Mouse (Mus musculus) neural tube, embryonic 13.5 days (tissue): ENCODE measurements around the gene Calcr. TPM values are rescaled to one million over a fixed set of nuclear protein-coding genes. Genes with fewer than 3 reads are reported as not detected.
"Not testable (repeated sequence)": the region's sequence is repeated elsewhere in the genome, so short reads cannot be mapped to it uniquely, and the experiment has no call there.

ENCODE experiments used
- ATAC-seq: fragments of 200-750 bp; cut with Nextera tagmentation; 2 replicates; pipeline ENCODE4 v1.8.0; 2017; ENCODE audit warnings: low read depth, mild to moderate bottlenecking, moderate TSS enrichment, moderate library complexity
- H3K27ac ChIP-seq: fragments of 300-500 bp; sonication (generic); replicated peaks from 2 replicates; pipeline ENCODE4 v1.5.1; 2015; ENCODE audit warnings: moderate library complexity, mild to moderate bottlenecking, inconsistent platforms
- H3K27me3 ChIP-seq: fragments of 300-500 bp; sonication (generic); 2 replicates; pipeline ENCODE4 v1.6.1; 2015; ENCODE audit warnings: mild to moderate bottlenecking, inconsistent platforms
- H3K36me3 ChIP-seq: fragments of 300-500 bp; sonication (generic); 2 replicates; pipeline ENCODE4 v1.6.1; 2015; ENCODE audit warnings: mild to moderate bottlenecking, inconsistent platforms
- H3K4me1 ChIP-seq: fragments of 300-500 bp; sonication (generic); replicated peaks from 2 replicates; pipeline ENCODE4 v1.6.1; 2015; ENCODE audit warnings: inconsistent platforms
- H3K4me2 ChIP-seq: fragments of 300-500 bp; sonication (generic); 2 replicates; pipeline ENCODE4 v1.6.1; 2015; ENCODE audit warnings: inconsistent platforms, mild to moderate bottlenecking, moderate library complexity
- H3K4me3 ChIP-seq: fragments of 300-500 bp; sonication (generic); 2 replicates; pipeline ENCODE4 v1.5.1; 2015; ENCODE audit warnings: mild to moderate bottlenecking, inconsistent platforms
- H3K9ac ChIP-seq: fragments of 300-500 bp; sonication (generic); 2 replicates; pipeline ENCODE4 v1.6.1; 2015; ENCODE audit warnings: moderate library complexity, mild to moderate bottlenecking, inconsistent platforms
- H3K9me3 ChIP-seq: fragments of 300-500 bp; sonication (generic); 2 replicates; pipeline ENCODE4 v1.6.1; 2016; ENCODE audit warnings: inconsistent platforms
- WGBS: fragments of 180-500 bp; shearing (Covaris S2); methylation state at CpG from one replicate; pipeline ENCODE4 v1.1.7; 2015; 5-methylcytosine and 5-hydroxymethylcytosine counted together
- polyA plus RNA-seq: library from polyadenylated mRNA; unstranded; fragments of >200 nt; fragmentation: Nextera tagmentation; extraction: Ambion mirVana; gene quantifications from 2 replicates; pipeline ENCODE4 v1.2.1, GENCODE M21; 2015

The Calcr gene
- 0.77 and 1.0 TPM in 2 replicates for polyA plus RNA-seq

GRCm38 (mm10) chr6:3764230-3764764, at the start of gene Calcr:
TSS of gene Calcr (minus strand) at chr6:3764714.
- peaks cover 60% of the 10 kb centered on the region for H3K27me3 ChIP-seq
- no peak within 1 kb of the TSS for H3K27ac ChIP-seq
- ATAC-seq = no peak
- peak within 1 kb of the TSS; percentile 93 for H3K4me2 ChIP-seq
- WGBS = 4% methylated on average over 12 of the region's 12 CpGs
- no peaks in the 10 kb centered on the region for H3K36me3 ChIP-seq
- H3K9ac ChIP-seq = peak within 1 kb of the TSS; percentile 49; the same call in 1 of the 2 replicates
- peaks cover 12% of the 10 kb centered on the region for H3K4me1 ChIP-seq
- H3K4me3 ChIP-seq = peak within 1 kb of the TSS; percentile 48
- H3K9me3 ChIP-seq = no peaks in the 10 kb centered on the region

GRCm38 (mm10) chr6:3767485-3767884, 3.0 kb upstream of the Calcr start:
- H3K9ac ChIP-seq = no peak overlapping the region
- peaks cover 12% of the 10 kb centered on the region for H3K4me1 ChIP-seq
- no peak for ATAC-seq
- H3K4me2 ChIP-seq = no peak overlapping the region
- no peaks in the 10 kb centered on the region for H3K36me3 ChIP-seq
- no peak overlapping the region for H3K4me3 ChIP-seq
- H3K27ac ChIP-seq = no peak overlapping the region
- 80% methylated on average over 2 of the region's 2 CpGs for WGBS
- H3K9me3 ChIP-seq = no peaks in the 10 kb centered on the region
- H3K27me3 ChIP-seq = peaks cover 48% of the 10 kb centered on the region

- Histone ChIP-seq H3K4me3 (peak overlapping the region; percentile 48), H3K4me1 (peaks cover 12% of the 10 kb centered on the region), H3K27ac (no peak overlapping the region), H3K27me3 (peaks cover 60% of the 10 kb centered on the region), H3K9ac (peak overlapping the region; percentile 49; the same call in 1 of the 2 replicates), H3K9me3 (no peaks in the 10 kb centered on the region), H3K4me2 (peak overlapping the region; percentile 93), H3K36me3 (no peaks in the 10 kb centered on the region)
- ATAC-seq = 0 out of 2 replicates have a peak, but pooled peaks have one; percentile 23
- 0% methylated on average over 39 of the region's 39 CpGs for WGBS
These were observed 1.1 kb downstream of the Calcr start for GRCm38 (mm10) chr6:3763171-3763967.

GRCm38 (mm10) chr6:3751576-3751975, 12.9 kb downstream of the Calcr start:
- Histone ChIP-seq H3K4me3 (no peak overlapping the region), H3K9ac (no peak overlapping the region), H3K27ac (no peak overlapping the region), H3K36me3 (no peaks in the 10 kb centered on the region), H3K9me3 (no peaks in the 10 kb centered on the region), H3K4me2 (no peak overlapping the region), H3K4me1 (no peaks in the 10 kb centered on the region), H3K27me3 (no peaks in the 10 kb centered on the region)
- no peak for ATAC-seq
- 87% methylated on average over 3 of the region's 3 CpGs for WGBS

GRCm38 (mm10) chr6:3749624-3750023, 14.9 kb downstream of the Calcr start:
- no peak for ATAC-seq
- 89% methylated on average over 5 of the region's 5 CpGs for WGBS
- Histone ChIP-seq H3K9me3 (no peaks in the 10 kb centered on the region), H3K4me2 (no peak overlapping the region), H3K4me1 (no peaks in the 10 kb centered on the region), H3K4me3 (no peak overlapping the region), H3K36me3 (no peaks in the 10 kb centered on the region), H3K9ac (no peak overlapping the region), H3K27ac (no peak overlapping the region), H3K27me3 (no peaks in the 10 kb centered on the region)

- no peaks in the 10 kb centered on the region for H3K36me3 ChIP-seq
- 43% methylated on average over 2 of the region's 2 CpGs for WGBS
- H3K4me3 ChIP-seq = no peak overlapping the region
- no peaks in the 10 kb centered on the region for H3K9me3 ChIP-seq
- H3K4me2 ChIP-seq = no peak overlapping the region
- H3K4me1 ChIP-seq = no peaks in the 10 kb centered on the region
- H3K27ac ChIP-seq = no peak overlapping the region
- H3K9ac ChIP-seq = no peak overlapping the region
- no peaks in the 10 kb centered on the region for H3K27me3 ChIP-seq
- no peak for ATAC-seq
These were observed 19.0 kb downstream of the Calcr start for GRCm38 (mm10) chr6:3745546-3745945.

- Histone ChIP-seq H3K4me1 (no peaks in the 10 kb centered on the region), H3K4me3 (no peak overlapping the region), H3K9ac (no peak overlapping the region), H3K27me3 (no peaks in the 10 kb centered on the region), H3K9me3 (no peaks in the 10 kb centered on the region), H3K4me2 (no peak overlapping the region), H3K36me3 (no peaks in the 10 kb centered on the region), H3K27ac (no peak overlapping the region)
- WGBS = 84% methylated on average over 7 of the region's 7 CpGs
- no peak for ATAC-seq
These were observed 22.4 kb downstream of the Calcr start for GRCm38 (mm10) chr6:3741996-3742713.

GRCm38 (mm10) chr6:3741296-3741695, 23.2 kb downstream of the Calcr start:
- 55% methylated on average over 11 of the region's 11 CpGs for WGBS

GRCm38 (mm10) chr6:3730246-3730867, 34.2 kb downstream of the Calcr start:
- no peak overlapping the region for H3K4me3 ChIP-seq
- no peaks in the 10 kb centered on the region for H3K36me3 ChIP-seq
- H3K27ac ChIP-seq = no peak overlapping the region
- no peaks in the 10 kb centered on the region for H3K4me1 ChIP-seq
- no peaks in the 10 kb centered on the region for H3K27me3 ChIP-seq
- ATAC-seq = peak; percentile 86
- no peaks in the 10 kb centered on the region for H3K9me3 ChIP-seq
- WGBS = 63% methylated on average over 4 of the region's 4 CpGs
- H3K4me2 ChIP-seq = no peak overlapping the region
- no peak overlapping the region for H3K9ac ChIP-seq

More at GRCm38 (mm10) chr6:3741296-3741695, 23.2 kb downstream of the Calcr start:
- ATAC-seq = no peak
- H3K4me3 ChIP-seq = no peak overlapping the region
- H3K9ac ChIP-seq = no peak overlapping the region
- H3K4me1 ChIP-seq = no peaks in the 10 kb centered on the region
- no peaks in the 10 kb centered on the region for H3K9me3 ChIP-seq
- H3K27me3 ChIP-seq = no peaks in the 10 kb centered on the region
- no peak overlapping the region for H3K4me2 ChIP-seq
- H3K36me3 ChIP-seq = no peaks in the 10 kb centered on the region
- no peak overlapping the region for H3K27ac ChIP-seq

- no peak overlapping the region for H3K9ac ChIP-seq
- no peak overlapping the region for H3K4me2 ChIP-seq
- H3K27ac ChIP-seq = no peak overlapping the region
- no peaks in the 10 kb centered on the region for H3K9me3 ChIP-seq
- ATAC-seq = no peak
- H3K36me3 ChIP-seq = no peaks in the 10 kb centered on the region
- no peaks in the 10 kb centered on the region for H3K4me1 ChIP-seq
- no peaks in the 10 kb centered on the region for H3K27me3 ChIP-seq
- no peak overlapping the region for H3K4me3 ChIP-seq
- 71% methylated on average over 7 of the region's 7 CpGs for WGBS
These were observed 76.3 kb downstream of the Calcr start for GRCm38 (mm10) chr6:3688087-3688642.

GRCm38 (mm10) chr6:3678286-3678685, 86.2 kb downstream of the Calcr start:
- not testable (repeated sequence) for H3K4me2 ChIP-seq, H3K36me3 ChIP-seq, ATAC-seq, H3K4me3 ChIP-seq, H3K9me3 ChIP-seq, H3K27me3 ChIP-seq, H3K27ac ChIP-seq, H3K9ac ChIP-seq, H3K4me1 ChIP-seq
- WGBS = 16% methylated on average over 2 of the region's 2 CpGs
